Comparison of ENCODE assay signal across 21 mouse cellular contexts in the genomic region with DNA sequence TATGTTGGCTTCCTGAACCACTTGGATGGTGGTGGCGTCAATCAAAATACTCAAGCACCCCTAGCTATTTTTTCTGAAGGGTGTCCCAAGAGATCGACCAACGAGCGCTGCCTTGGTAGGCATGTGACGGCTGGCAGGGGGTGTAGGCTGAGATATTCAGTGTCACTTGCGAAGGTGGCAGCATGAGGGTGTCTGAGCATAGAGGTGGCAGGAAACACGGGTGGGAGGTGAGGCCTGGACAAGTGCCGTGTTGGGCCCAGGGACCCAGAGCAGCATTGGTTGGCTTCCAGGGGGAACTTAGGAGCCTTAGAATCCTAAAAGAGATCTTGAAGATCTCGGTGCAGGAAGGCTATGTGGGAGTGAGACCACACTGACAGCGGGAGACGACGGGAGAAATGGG. TPM values are rescaled to one million over a fixed set of nuclear protein-coding genes. Genes with fewer than 3 reads are reported as not detected.
DNase-seq lines count a peak whose midpoint lies in the region; ATAC-seq and TF ChIP-seq lines count a peak whose summit lies in the region.
"Had no signal": no experiment of that assay in that cellular context is flagged by ENCODE, and none has a peak within 500 bp of the region (broad histone marks: within the 10 kb centered on the region; RNA-seq: fewer than 3 reads in every experiment).

No protein-coding gene starts in this region.

- no peak for TF ChIP-seq CTCF in layer of hippocampus, adult 2 months (conservative IDR thresholded peaks at IDR 0.05)

- ATAC-seq in forebrain, embryonic 15.5 days (replicated peaks): no peak
- ATAC-seq in cerebellum, adult (ENCODE audit: insufficient number of reproducible peaks, low FRiP score, low TSS enrichment): no peak
- ATAC-seq: intestine, postnatal 0 days; Patski had no signal

- H3K27me3 ChIP-seq in forebrain, embryonic 15.5 days: no peaks in the 10 kb centered on the region
- H3K27me3 ChIP-seq in forebrain, embryonic 10.5 days (ENCODE audit: poor library complexity, severe bottlenecking): peaks cover 100% of the 10 kb centered on the region

- peak overlapping the region; percentile 97 for H3K27ac ChIP-seq in forebrain, embryonic 15.5 days (replicated peaks)
- no peak overlapping the region for H3K27ac ChIP-seq in forebrain, embryonic 10.5 days
- H3K27ac ChIP-seq in layer of hippocampus, adult 2 months: peak overlapping the region; percentile 89
- H3K27ac ChIP-seq: embryonic facial prominence, embryonic 12.5 days; heart, embryonic 13.5 days; hindbrain, embryonic 15.5 days had no signal

- H3K36me3 ChIP-seq in forebrain, embryonic 15.5 days: no peaks in the 10 kb centered on the region
- H3K36me3 ChIP-seq in forebrain, embryonic 10.5 days (replicated peaks): no peaks in the 10 kb centered on the region
- H3K36me3 ChIP-seq: embryonic facial prominence, embryonic 12.5 days; heart, embryonic 13.5 days; hindbrain, embryonic 15.5 days had no signal

- no peak overlapping the region for H3K4me3 ChIP-seq in forebrain, embryonic 15.5 days
- H3K4me3 ChIP-seq in forebrain, embryonic 10.5 days: no peak overlapping the region
- H3K4me3 ChIP-seq in layer of hippocampus, adult 2 months: no peak overlapping the region
- H3K4me3 ChIP-seq: embryonic facial prominence, embryonic 12.5 days; heart, embryonic 13.5 days; hindbrain, embryonic 15.5 days had no signal

- no peak for DNase-seq in forebrain, embryonic 10.5 days (ENCODE audit: extremely low spot score, low spot score)
- no peak for DNase-seq in layer of hippocampus, adult 2 months (ENCODE audit: low spot score in 2 of 2)
- DNase-seq in layer of hippocampus, adult 18-20 months (ENCODE audit: low spot score in 2 of 2): no peak
- peak; percentile 32 to 47 for DNase-seq in right cerebral cortex, postnatal 10 days (ENCODE audit: low spot score in 2 of 2)
- DNase-seq in right cerebral cortex, adult 2 months (ENCODE audit: low spot score in 2 of 2): no peak
- DNase-seq in gonadal fat pad, adult 2 months (ENCODE audit: low read depth): peak; percentile 40
- DNase-seq: adrenal gland, adult 2 months; adrenal gland, postnatal 25 days; cerebellum, adult 11-12 months; cerebellum, adult 9-10 months; cerebellum, postnatal 25 days; gastrocnemius, postnatal 25 days; heart, postnatal 36 days had no signal

- WGBS in forebrain, embryonic 15.5 days: 72% methylated on average over 12 of the region's 12 CpGs
- WGBS in forebrain, embryonic 10.5 days: 86% methylated on average over 12 of the region's 12 CpGs

- H3K4me1 ChIP-seq in forebrain, embryonic 15.5 days: peaks cover 98% of the 10 kb centered on the region
- peaks cover 43% of the 10 kb centered on the region for H3K4me1 ChIP-seq in forebrain, embryonic 10.5 days

- H3K4me2 ChIP-seq in forebrain, embryonic 15.5 days (replicated peaks): peak overlapping the region; percentile 84; the same call in 1 of the 2 replicates
- H3K4me2 ChIP-seq: embryonic facial prominence, embryonic 12.5 days; heart, embryonic 13.5 days; hindbrain, embryonic 15.5 days had no signal

- H3K9ac ChIP-seq in forebrain, embryonic 15.5 days (replicated peaks): no peak overlapping the region
- H3K9ac ChIP-seq: embryonic facial prominence, embryonic 12.5 days; heart, embryonic 13.5 days; hindbrain, embryonic 15.5 days had no signal

- no peaks in the 10 kb centered on the region for H3K9me3 ChIP-seq in forebrain, embryonic 15.5 days
- H3K9me3 ChIP-seq in forebrain, embryonic 10.5 days: no peaks in the 10 kb centered on the region
- H3K9me3 ChIP-seq: embryonic facial prominence, embryonic 12.5 days; heart, embryonic 13.5 days; hindbrain, embryonic 15.5 days had no signal

RNA-seq across cellular contexts. Expression of a gene that starts 6.7 kb away (rescaled TPM):
- polyA plus RNA-seq in forebrain, embryonic 15.5 days (2015; fragmentation: Nextera tagmentation; extraction: Ambion mirVana): 4.4 and 5.3 TPM in 2 replicates
- 0.06 TPM in 2 replicates for polyA plus RNA-seq in forebrain, embryonic 10.5 days (2016; fragmentation: Nextera tagmentation; extraction: Ambion mirVana)
- total RNA-seq in layer of hippocampus, adult 2 months (2021): 10 to 100 TPM; 32.8 to 32.9 TPM
- 10 to 100 TPM; 40.7 to 40.9 TPM for total RNA-seq in layer of hippocampus, adult 18-20 months (2021)
- 0.63 and 1.6 TPM in 2 replicates for polyA plus RNA-seq in gonadal fat pad, adult 2 months (2012; rRNA removed)
- total RNA-seq: CH12.LX had no signal
- polyA plus RNA-seq: heart, embryonic 13.5 days had no signal

Comparison
In these comparisons a context has a peak if more than half of its experiments do, and no peak if none do; other contexts are left out.
1. DNase-seq: peak in right cerebral cortex, postnatal 10 days (2 of 2) and gonadal fat pad, adult 2 months (single experiment); none in forebrain, embryonic 10.5 days (single experiment), layer of hippocampus, adult 2 months (0 of 2), layer of hippocampus, adult 18-20 months (0 of 2) and right cerebral cortex, adult 2 months (0 of 2).